Mouse (Mus musculus) cerebellum, postnatal 10 days (tissue): ENCODE measurements around the gene Acot11.
"Not testable (repeated sequence)": the region's sequence is repeated elsewhere in the genome, so short reads cannot be mapped to it uniquely, and the experiment has no call there.

Source experiments
- DNase-seq, 2 experiments: peaks; one replicate each; pipeline ENCODE4 v3.0.0; 2021; ENCODE audit warnings: mixed read lengths in 2 of 2

The Acot11 gene

GRCm38 (mm10) chr4:106810039-106810438 is 5.2 kb upstream of the Acot11 start:
- peak in 1 of 2 experiments; percentile 40 for DNase-seq

- DNase-seq = no peak
Observed at GRCm38 (mm10) chr4:106807287-106807686, 2.5 kb upstream of the Acot11 start.

- no peak for DNase-seq
Observed at GRCm38 (mm10) chr4:106805890-106806289, 1.1 kb upstream of the Acot11 start.

- DNase-seq = no peak
Observed at GRCm38 (mm10) chr4:106804201-106804909, 443 bp downstream of the Acot11 start.

- DNase-seq = no peak
Observed at GRCm38 (mm10) chr4:106803781-106804180, 1.0 kb downstream of the Acot11 start.

GRCm38 (mm10) chr4:106799772-106800336 is 4.9 kb downstream of the Acot11 start:
- DNase-seq = peak; percentile 83 to 84

GRCm38 (mm10) chr4:106798908-106799546 is 5.8 kb downstream of the Acot11 start:
- DNase-seq = peak in 1 of 2 experiments; percentile 63

GRCm38 (mm10) chr4:106795289-106795688 is 9.5 kb downstream of the Acot11 start:
- DNase-seq = no peak

GRCm38 (mm10) chr4:106794247-106794646 is 10.6 kb downstream of the Acot11 start:
- no peak for DNase-seq

GRCm38 (mm10) chr4:106793826-106794225 is 11.0 kb downstream of the Acot11 start:
- DNase-seq = not testable (repeated sequence)

- DNase-seq = no peak
Observed at GRCm38 (mm10) chr4:106792276-106792675, 12.5 kb downstream of the Acot11 start.

- no peak for DNase-seq
Observed at GRCm38 (mm10) chr4:106790938-106791337, 13.9 kb downstream of the Acot11 start.

GRCm38 (mm10) chr4:106790218-106790617 is 14.6 kb downstream of the Acot11 start:
- not testable (repeated sequence) for DNase-seq

GRCm38 (mm10) chr4:106789705-106790104 is 15.1 kb downstream of the Acot11 start:
- peak; percentile 48 to 67 for DNase-seq

- no peak for DNase-seq
Observed at GRCm38 (mm10) chr4:106788627-106789026, 16.2 kb downstream of the Acot11 start.

GRCm38 (mm10) chr4:106787830-106788229 is 17.0 kb downstream of the Acot11 start:
- no peak for DNase-seq

- DNase-seq = peak; percentile 91 to 93
Observed at GRCm38 (mm10) chr4:106785753-106786540, 18.9 kb downstream of the Acot11 start.

GRCm38 (mm10) chr4:106785345-106785744 is 19.5 kb downstream of the Acot11 start:
- no peak for DNase-seq

- DNase-seq = no peak
Observed at GRCm38 (mm10) chr4:106784806-106785205, 20.0 kb downstream of the Acot11 start.

GRCm38 (mm10) chr4:106783137-106783536 is 21.7 kb downstream of the Acot11 start:
- DNase-seq = peak in 1 of 2 experiments; percentile 63

GRCm38 (mm10) chr4:106780045-106780444 is 24.8 kb downstream of the Acot11 start:
- DNase-seq = peak in 1 of 2 experiments; percentile 59

- DNase-seq = peak; percentile 99
Observed at GRCm38 (mm10) chr4:106778116-106778788, 26.5 kb downstream of the Acot11 start.
